Mouse (Mus musculus) liver, embryonic 13.5 days (tissue): Measurements from ENCODE around the gene Aqp7. TPM values are rescaled to one million over a fixed set of nuclear protein-coding genes. Genes with fewer than 3 reads are reported as not detected.
A peak's percentile ranks its signal among the peaks of the same experiment; 100 is the strongest.

Experiments
- ATAC-seq: fragments of 200-750 bp; cut with Nextera tagmentation; 2 replicates; pipeline ENCODE4 v1.8.0; 2017; ENCODE audit warnings: low read depth, mild to moderate bottlenecking, moderate number of reproducible peaks, moderate library complexity
- DNase-seq: peaks from one replicate; pipeline ENCODE4 v3.0.0; 2022
- H3K27ac ChIP-seq: fragments of 300-500 bp; sonication (generic); 2 replicates; pipeline ENCODE4 v1.5.1; 2015; ENCODE audit warnings: moderate library complexity, mild to moderate bottlenecking, inconsistent platforms
- H3K27me3 ChIP-seq: fragments of 300-500 bp; sonication (generic); 2 replicates; pipeline ENCODE4 v1.6.1; 2015; ENCODE audit warnings: mild to moderate bottlenecking, inconsistent platforms
- H3K36me3 ChIP-seq: fragments of 300-500 bp; sonication (generic); 2 replicates; pipeline ENCODE4 v1.6.1; 2015; ENCODE audit warnings: mild to moderate bottlenecking, inconsistent platforms
- H3K4me1 ChIP-seq: fragments of 300-500 bp; sonication (generic); replicated peaks from 2 replicates; pipeline ENCODE4 v1.6.1; 2015; ENCODE audit warnings: inconsistent platforms
- H3K4me2 ChIP-seq: fragments of 300-500 bp; sonication (generic); 2 replicates; pipeline ENCODE4 v1.6.1; 2015; ENCODE audit warnings: inconsistent platforms, mild to moderate bottlenecking, moderate library complexity
- H3K4me3 ChIP-seq: fragments of 300-500 bp; sonication (generic); replicated peaks from 2 replicates; pipeline ENCODE4 v1.5.1; 2015; ENCODE audit warnings: mild to moderate bottlenecking, inconsistent platforms
- H3K9ac ChIP-seq: fragments of 300-500 bp; sonication (generic); 2 replicates; pipeline ENCODE4 v1.6.1; 2015; ENCODE audit warnings: mild to moderate bottlenecking, inconsistent platforms
- H3K9me3 ChIP-seq: fragments of 300-500 bp; sonication (generic); replicated peaks from 2 replicates; pipeline ENCODE4 v1.6.1; 2016; ENCODE audit warnings: inconsistent platforms
- WGBS: fragments of 180-500 bp; shearing (Covaris S2); methylation state at CpG from one replicate; pipeline ENCODE4 v1.1.7; 2015; ENCODE audit not compliant: insufficient replicate concordance; 5-methylcytosine and 5-hydroxymethylcytosine counted together
- polyA plus RNA-seq: library from polyadenylated mRNA; unstranded; fragments of >200 nt; fragmentation: Nextera tagmentation; extraction: Ambion mirVana; gene quantifications from 2 replicates; pipeline ENCODE4 v1.2.1, GENCODE M21; 2015

The Aqp7 gene
- polyA plus RNA-seq, 1 experiment from 2014 or later, result 1.2 TPM

DNA sequence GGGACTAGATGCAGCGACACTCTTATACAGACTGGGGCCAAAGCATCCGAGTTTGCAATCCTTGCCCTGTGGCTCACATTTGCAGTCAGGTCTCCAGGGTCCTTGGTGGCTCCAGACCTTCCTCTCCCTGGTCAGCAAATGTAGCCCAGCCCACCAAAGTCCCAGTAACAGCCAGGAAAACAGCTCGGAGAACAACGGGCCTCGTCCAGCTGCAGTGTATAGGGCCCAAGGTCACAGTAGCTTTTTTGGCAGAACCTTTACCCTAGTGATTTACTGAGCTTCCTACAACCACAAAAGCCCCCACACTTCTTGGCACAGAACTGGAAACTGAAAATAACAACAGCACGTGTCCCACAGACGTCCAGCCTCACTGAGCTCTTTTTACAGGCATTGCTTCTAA is 7.0 kb downstream of the Aqp7 start:
- peaks cover 6% of the 10 kb centered on the region; the same call in 1 of the 2 replicates for H3K27me3 ChIP-seq
- H3K9ac ChIP-seq, result no peak overlapping the region
- H3K4me1 ChIP-seq, result no peaks in the 10 kb centered on the region; the same call in 1 of the 2 replicates
- H3K4me3 ChIP-seq, result no peak overlapping the region
- no peak overlapping the region for H3K27ac ChIP-seq
- DNase-seq (no peak), ATAC-seq (no peak)
- H3K36me3 ChIP-seq, result no peaks in the 10 kb centered on the region
- H3K9me3 ChIP-seq, result no peaks in the 10 kb centered on the region
- no peak overlapping the region for H3K4me2 ChIP-seq
- 65% methylated on average over 7 of the region's 7 CpGs for WGBS

DNA sequence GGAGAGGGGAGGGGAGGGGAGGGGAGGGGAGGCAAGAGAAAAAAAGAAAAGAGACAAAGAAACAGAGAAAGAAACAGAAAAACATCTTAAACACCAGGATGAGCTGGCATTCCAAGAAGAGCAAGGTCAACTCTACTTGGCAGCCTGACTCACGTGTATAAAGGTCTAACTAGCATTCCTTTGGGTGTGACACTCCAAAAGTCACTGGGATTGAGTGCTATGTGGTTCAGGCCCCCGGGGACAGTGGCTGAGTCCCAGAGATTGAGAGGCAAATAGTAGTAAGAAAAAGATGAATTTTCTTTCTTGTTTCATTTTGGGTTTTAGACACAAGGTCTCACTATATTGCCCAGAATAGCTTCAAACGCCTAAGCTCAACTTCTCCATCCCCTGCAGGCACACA is 10.0 kb downstream of the Aqp7 start:
- WGBS, result 45% methylated on average over 3 of the region's 3 CpGs
- Histone ChIP-seq H3K9me3 (no peaks in the 10 kb centered on the region), H3K4me2 (no peak overlapping the region), H3K27me3 (peaks cover 2% of the 10 kb centered on the region; the same call in 1 of the 2 replicates), H3K4me3 (no peak overlapping the region), H3K36me3 (no peaks in the 10 kb centered on the region), H3K4me1 (no peaks in the 10 kb centered on the region), H3K9ac (no peak overlapping the region), H3K27ac (no peak overlapping the region)
- DNase-seq (no peak), ATAC-seq (no peak)

DNA sequence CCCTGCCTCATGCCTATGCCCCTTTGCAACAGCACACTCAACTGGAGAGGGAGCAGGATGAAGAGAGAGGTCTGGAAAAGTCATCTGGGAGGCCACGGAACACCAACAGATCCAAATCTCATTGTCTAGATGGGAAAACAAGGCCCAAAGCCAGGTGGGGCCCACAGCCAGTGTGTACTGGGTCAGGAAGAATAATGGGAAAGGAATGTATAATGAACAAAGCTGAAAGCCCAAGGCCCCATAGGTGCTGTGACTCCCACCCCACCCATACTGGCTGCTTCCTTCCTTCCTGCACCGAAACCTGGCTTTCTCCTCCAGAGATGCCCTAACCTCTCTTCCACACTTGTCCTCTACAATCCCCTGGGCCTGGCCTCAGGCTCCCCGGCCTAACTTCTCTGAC is 16.7 kb downstream of the Aqp7 start:
- Histone ChIP-seq H3K27ac (no peak overlapping the region), H3K27me3 (peaks cover 2% of the 10 kb centered on the region; the same call in 1 of the 2 replicates), H3K9me3 (no peaks in the 10 kb centered on the region), H3K4me2 (no peak overlapping the region), H3K4me1 (peaks cover 17% of the 10 kb centered on the region), H3K9ac (no peak overlapping the region), H3K36me3 (peaks cover 5% of the 10 kb centered on the region; the same call in 1 of the 2 replicates), H3K4me3 (no peak overlapping the region)
- WGBS, result 87% methylated on average over 3 of the region's 3 CpGs
- DNase-seq (no peak), ATAC-seq (no peak)

DNA sequence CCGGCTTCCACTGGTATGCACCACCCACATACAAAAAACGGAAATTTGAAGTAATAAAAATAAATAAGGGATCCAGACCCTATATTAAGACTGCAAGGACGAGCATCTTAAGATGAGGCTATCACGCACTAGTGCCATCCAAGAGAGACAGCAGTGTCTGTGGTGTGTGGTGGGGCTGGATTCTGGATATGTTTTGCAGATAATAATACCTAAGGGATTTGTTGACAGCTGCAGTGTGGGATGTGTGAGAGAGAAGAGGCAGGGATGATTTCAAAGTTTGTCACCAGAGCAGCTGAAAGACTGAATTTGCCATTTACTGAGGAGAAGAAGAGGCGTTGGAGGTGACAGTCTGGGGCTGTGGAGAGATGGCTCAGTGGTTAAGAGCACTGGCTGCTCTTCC is 18.6 kb downstream of the Aqp7 start:
- H3K27ac ChIP-seq, result no peak overlapping the region
- no peak overlapping the region for H3K4me2 ChIP-seq
- WGBS, result 76% methylated on average over 5 of the region's 5 CpGs
- no peaks in the 10 kb centered on the region for H3K9me3 ChIP-seq
- no peak for ATAC-seq
- H3K36me3 ChIP-seq, result peaks cover 16% of the 10 kb centered on the region
- peaks cover 30% of the 10 kb centered on the region for H3K4me1 ChIP-seq
- H3K9ac ChIP-seq, result no peak overlapping the region
- no peak overlapping the region for H3K4me3 ChIP-seq
- DNase-seq, result no peak
- H3K27me3 ChIP-seq, result no peaks in the 10 kb centered on the region

DNA sequence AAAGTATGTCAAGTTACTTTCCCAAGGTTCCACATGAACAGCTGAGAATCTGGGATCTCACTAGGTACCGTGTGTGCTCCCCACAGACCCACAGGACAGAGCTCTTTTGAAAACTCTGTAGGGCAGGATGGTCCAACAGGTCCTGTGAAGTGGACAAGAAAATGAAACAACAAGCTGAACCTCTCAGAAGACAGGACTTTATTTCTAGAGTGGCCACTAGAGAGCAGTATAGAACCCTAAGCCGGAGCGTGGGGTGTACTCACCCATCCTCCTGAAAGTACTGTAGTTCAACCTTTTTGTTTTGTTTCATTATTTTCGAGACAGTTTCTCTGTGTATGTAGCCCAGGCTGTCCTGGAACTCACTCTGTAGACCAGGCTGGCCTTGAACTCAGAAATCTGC is 19.7 kb downstream of the Aqp7 start:
- WGBS, result 58% methylated on average over 4 of the region's 4 CpGs
- Histone ChIP-seq H3K36me3 (peaks cover 27% of the 10 kb centered on the region), H3K9me3 (no peaks in the 10 kb centered on the region), H3K4me1 (peaks cover 30% of the 10 kb centered on the region), H3K4me3 (no peak overlapping the region), H3K9ac (no peak overlapping the region), H3K4me2 (no peak overlapping the region), H3K27me3 (no peaks in the 10 kb centered on the region), H3K27ac (no peak overlapping the region)
- ATAC-seq, result no peak
- DNase-seq, result no peak

DNA sequence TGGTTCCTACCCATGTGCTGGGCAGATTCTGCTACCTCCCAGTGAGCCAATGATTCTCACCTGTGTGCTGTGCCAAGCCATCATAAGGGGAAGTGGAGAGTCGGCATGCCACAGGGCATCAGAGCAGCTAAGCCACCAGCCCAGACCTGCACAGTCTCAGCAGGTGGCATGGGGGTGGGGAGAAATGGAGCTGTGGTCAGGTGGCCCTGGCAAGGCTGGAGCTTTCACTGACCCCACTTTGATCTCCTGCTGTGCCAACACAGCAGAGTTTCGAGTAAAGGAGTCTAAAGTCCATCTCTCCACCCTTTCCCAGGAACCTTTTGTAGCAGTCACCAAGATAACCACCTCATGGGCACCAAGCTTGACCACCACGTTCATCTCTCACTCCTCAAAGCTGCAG is 20.1 kb downstream of the Aqp7 start:
- peaks cover 30% of the 10 kb centered on the region for H3K4me1 ChIP-seq
- ATAC-seq (no peak), DNase-seq (no peak)
- 71% methylated on average over 3 of the region's 3 CpGs for WGBS
- H3K36me3 ChIP-seq, result peaks cover 30% of the 10 kb centered on the region
- H3K27me3 ChIP-seq, result no peaks in the 10 kb centered on the region
- no peak overlapping the region for H3K4me2 ChIP-seq
- H3K27ac ChIP-seq, result 0 out of 2 replicates have a peak overlapping the region, but pooled peaks have one; percentile 9
- no peaks in the 10 kb centered on the region for H3K9me3 ChIP-seq
- no peak overlapping the region for H3K4me3 ChIP-seq
- no peak overlapping the region for H3K9ac ChIP-seq

DNA sequence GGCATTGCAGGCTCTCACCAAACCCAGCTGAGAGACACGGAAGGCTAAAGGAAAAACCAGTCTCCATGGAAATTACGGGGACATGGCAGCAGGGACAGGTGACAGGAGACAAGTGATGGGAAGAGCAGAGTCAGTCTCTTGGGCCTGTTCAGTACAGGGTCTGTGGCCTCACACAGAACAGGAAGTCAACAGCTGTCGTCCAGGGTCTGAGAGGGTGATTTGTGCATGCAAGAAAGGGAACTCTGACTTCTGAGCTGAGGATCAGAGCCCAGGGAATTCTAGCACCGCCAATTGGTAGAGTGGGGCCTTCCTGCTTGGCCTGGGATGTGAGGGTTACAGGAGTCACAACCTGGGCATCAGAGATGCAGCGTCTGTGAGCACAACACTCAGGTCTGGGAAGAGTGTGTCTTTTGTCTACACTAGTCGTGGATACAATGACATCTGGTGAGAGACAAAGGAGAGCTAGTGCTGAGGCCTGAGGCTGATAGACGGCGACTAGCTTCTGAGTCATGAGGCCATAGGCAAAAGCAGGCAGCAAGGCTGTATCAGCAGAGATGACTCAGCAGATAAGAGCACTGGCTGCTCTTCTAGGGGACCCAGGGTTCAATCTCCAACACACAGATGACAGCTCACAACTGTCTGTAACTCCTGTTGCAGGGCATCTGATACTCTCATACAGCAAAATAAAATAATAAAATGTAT is 21.7 kb downstream of the Aqp7 start:
- DNase-seq, result peak; percentile 40

DNA sequence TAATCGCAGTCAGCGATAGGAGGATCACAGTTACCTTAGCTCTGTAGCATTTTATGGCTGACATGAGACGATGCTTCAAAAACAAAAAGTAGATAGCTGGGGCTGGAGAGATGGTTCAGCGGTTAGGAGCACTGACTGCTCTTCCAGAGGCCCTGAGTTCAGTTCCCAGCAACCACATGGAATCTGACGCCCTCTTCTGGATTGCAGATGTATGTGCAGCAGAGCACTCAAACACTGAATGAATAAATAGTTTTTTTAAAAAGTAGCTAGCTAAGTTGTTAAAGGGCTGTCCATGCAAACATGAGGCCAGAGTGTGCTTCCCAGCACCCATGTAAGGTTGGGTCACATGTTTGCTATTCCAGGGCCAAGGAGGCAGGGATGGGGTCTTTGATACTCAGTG is 26.8 kb downstream of the Aqp7 start:
- Histone ChIP-seq H3K36me3 (peaks cover 82% of the 10 kb centered on the region), H3K27ac (no peak overlapping the region), H3K4me3 (no peak overlapping the region), H3K9ac (no peak overlapping the region), H3K9me3 (no peaks in the 10 kb centered on the region), H3K27me3 (no peaks in the 10 kb centered on the region), H3K4me1 (peaks cover 14% of the 10 kb centered on the region), H3K4me2 (no peak overlapping the region)
- WGBS, result 79% methylated on average over 5 of the region's 5 CpGs
- DNase-seq (no peak), ATAC-seq (no peak)

More for the DNA sequence above, 21.7 kb downstream of the Aqp7 start:
- ATAC-seq, result peak; percentile 85
- peak overlapping the region; percentile 71 for H3K27ac ChIP-seq
- WGBS, result 30% methylated on average over 8 of the region's 8 CpGs
- H3K9me3 ChIP-seq, result no peaks in the 10 kb centered on the region
- H3K4me3 ChIP-seq, result no peak overlapping the region
- peak overlapping the region; percentile 23; the same call in 1 of the 2 replicates for H3K4me2 ChIP-seq
- peaks cover 45% of the 10 kb centered on the region for H3K36me3 ChIP-seq
- peak overlapping the region; percentile 54 for H3K9ac ChIP-seq
- H3K4me1 ChIP-seq, result peaks cover 30% of the 10 kb centered on the region
- no peaks in the 10 kb centered on the region for H3K27me3 ChIP-seq

DNA sequence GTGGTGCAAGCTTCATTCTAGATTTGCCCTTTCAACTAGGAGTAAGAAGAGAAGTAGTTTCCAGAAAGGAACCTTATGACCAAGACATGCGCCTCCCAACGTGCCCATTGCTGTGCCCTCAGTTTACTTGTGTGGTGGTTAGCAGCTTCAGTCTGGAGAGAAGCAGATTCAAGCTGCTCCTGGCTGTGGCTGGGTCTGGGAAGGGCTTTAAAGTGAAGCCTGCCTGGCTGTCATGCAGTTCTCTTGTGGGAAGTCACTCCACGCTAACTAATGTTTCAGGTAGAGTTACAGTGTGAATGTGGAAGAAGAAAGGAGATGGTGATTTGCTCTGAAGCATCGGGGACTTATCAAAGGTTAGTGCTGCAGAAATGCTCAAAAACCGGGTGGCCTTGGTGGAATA is 32.1 kb downstream of the Aqp7 start:
- Histone ChIP-seq H3K4me1 (peaks cover 24% of the 10 kb centered on the region), H3K9me3 (no peaks in the 10 kb centered on the region), H3K27ac (no peak overlapping the region), H3K4me3 (no peak overlapping the region), H3K36me3 (peaks cover 82% of the 10 kb centered on the region), H3K4me2 (no peak overlapping the region), H3K9ac (no peak overlapping the region), H3K27me3 (no peaks in the 10 kb centered on the region)
- no peak for ATAC-seq
- no peak for DNase-seq
- WGBS, result 84% methylated on average over 5 of the region's 5 CpGs

DNA sequence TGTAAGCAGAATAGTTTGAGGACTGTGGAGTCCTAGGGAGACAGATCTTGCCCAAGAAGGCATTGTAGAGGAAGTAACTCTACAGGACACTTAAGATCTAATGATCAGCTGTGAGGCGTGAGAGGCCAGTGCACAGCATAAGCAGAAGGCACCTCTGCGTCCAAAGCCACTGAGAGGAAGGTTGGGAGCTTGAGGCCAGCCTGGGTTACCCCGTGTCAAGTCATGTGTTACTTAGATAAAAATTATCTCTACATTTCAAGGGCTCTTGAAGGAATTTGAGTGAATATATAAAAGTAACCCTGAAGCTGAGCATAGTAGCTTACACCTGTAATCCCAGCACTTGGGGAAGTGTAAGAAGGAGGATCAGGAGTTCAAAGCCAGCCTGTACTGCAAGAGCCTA is 34.6 kb downstream of the Aqp7 start:
- Histone ChIP-seq H3K27me3 (no peaks in the 10 kb centered on the region), H3K9ac (peak overlapping the region; percentile 36; the same call in 1 of the 2 replicates), H3K4me1 (peaks cover 24% of the 10 kb centered on the region), H3K27ac (peak overlapping the region; percentile 37), H3K4me2 (peak overlapping the region; percentile 2; the same call in 1 of the 2 replicates), H3K36me3 (peaks cover 89% of the 10 kb centered on the region), H3K4me3 (no peak overlapping the region), H3K9me3 (no peaks in the 10 kb centered on the region)
- peak; percentile 89 for ATAC-seq
- WGBS, result 23% methylated on average over 3 of the region's 3 CpGs
- DNase-seq, result peak; percentile 37

DNA sequence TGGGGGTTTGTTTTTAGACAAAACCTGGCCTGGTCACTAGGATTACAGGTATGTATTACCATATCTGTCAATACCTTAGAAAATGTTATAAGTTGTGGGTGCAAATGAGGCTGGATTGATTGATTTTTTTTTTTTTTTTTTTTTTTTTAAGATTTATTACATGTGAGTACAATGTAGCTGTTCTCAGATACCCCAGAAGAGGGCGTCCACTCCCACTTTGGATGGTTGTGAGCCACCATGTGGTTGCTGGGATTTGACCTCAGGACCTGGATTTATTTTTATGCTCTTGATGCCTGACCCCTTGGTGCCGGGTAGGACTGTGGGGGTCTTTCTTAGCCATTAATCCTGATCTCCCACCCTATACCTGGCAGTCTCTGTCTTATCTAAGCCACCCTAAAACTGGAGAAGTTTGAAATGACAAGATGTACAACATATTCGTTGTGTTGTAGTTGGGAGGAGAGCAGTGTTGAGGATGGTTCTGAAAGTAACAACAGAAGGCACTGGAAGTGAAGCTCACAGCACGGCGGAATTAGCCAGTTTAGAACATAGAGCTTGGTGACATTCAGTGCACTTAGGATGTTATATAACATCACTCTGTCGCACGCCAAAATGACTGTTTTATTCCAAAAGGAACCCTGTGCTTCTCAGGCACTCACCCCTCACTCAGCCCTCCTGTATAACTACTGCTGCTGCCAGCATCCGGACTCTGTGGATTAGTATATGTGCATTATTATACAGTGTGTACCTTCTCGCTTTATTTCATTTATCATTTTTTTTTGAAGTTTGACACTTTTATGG is 46.9 kb downstream of the Aqp7 start:
- H3K4me3 ChIP-seq, result no peak overlapping the region
- peaks cover 25% of the 10 kb centered on the region for H3K4me1 ChIP-seq
- no peak overlapping the region for H3K4me2 ChIP-seq
- peaks cover 90% of the 10 kb centered on the region for H3K36me3 ChIP-seq
- DNase-seq (no peak), ATAC-seq (no peak)
- H3K27ac ChIP-seq, result no peak overlapping the region
- H3K27me3 ChIP-seq, result no peaks in the 10 kb centered on the region
- no peak overlapping the region for H3K9ac ChIP-seq
- WGBS, result 85% methylated on average over 9 of the region's 9 CpGs
- no peaks in the 10 kb centered on the region for H3K9me3 ChIP-seq
